Mouse (Mus musculus) forebrain, embryonic 13.5 days (tissue): ENCODE results near the gene Dcaf8. TPM values are rescaled to one million over a fixed set of nuclear protein-coding genes. Genes with fewer than 3 reads are reported as not detected.
A peak's percentile ranks its signal among the peaks of the same experiment; 100 is the strongest.

Source experiments
- ATAC-seq: fragments of 200-750 bp; cut with Nextera tagmentation; 2 replicates; pipeline ENCODE4 v1.8.0; 2017
- H3K27ac ChIP-seq: fragments of 300-500 bp; sonication (generic); 2 replicates; pipeline ENCODE4 v1.5.1; 2015; ENCODE audit warnings: inconsistent platforms, mild to moderate bottlenecking, moderate library complexity
- H3K27me3 ChIP-seq: fragments of 300-500 bp; sonication (generic); 2 replicates; pipeline ENCODE4 v1.6.1; 2015; ENCODE audit warnings: mild to moderate bottlenecking, inconsistent platforms
- H3K36me3 ChIP-seq: fragments of 300-500 bp; sonication (generic); 2 replicates; pipeline ENCODE4 v1.6.1; 2015; ENCODE audit warnings: mild to moderate bottlenecking, inconsistent platforms; ENCODE audit not compliant: poor library complexity, severe bottlenecking
- H3K4me1 ChIP-seq: fragments of 300-500 bp; sonication (generic); 2 replicates; pipeline ENCODE4 v1.6.1; 2015; ENCODE audit warnings: inconsistent platforms
- H3K4me2 ChIP-seq: fragments of 300-500 bp; sonication (generic); 2 replicates; pipeline ENCODE4 v1.6.1; 2015; ENCODE audit warnings: inconsistent platforms, mild to moderate bottlenecking, moderate library complexity
- H3K4me3 ChIP-seq: fragments of 300-500 bp; sonication (generic); 2 replicates; pipeline ENCODE4 v1.5.1; 2015; ENCODE audit warnings: mild to moderate bottlenecking, inconsistent platforms
- H3K9ac ChIP-seq: fragments of 300-500 bp; sonication (generic); 2 replicates; pipeline ENCODE4 v1.6.1; 2015; ENCODE audit warnings: mild to moderate bottlenecking, inconsistent platforms
- H3K9me3 ChIP-seq: fragments of 300-500 bp; sonication (generic); replicated peaks from 2 replicates; pipeline ENCODE4 v1.6.1; 2016; ENCODE audit warnings: inconsistent platforms
- WGBS: fragments of 180-500 bp; shearing (Covaris S2); methylation state at CpG from one replicate; pipeline ENCODE4 v1.1.7; 2015; 5-methylcytosine and 5-hydroxymethylcytosine counted together
- polyA plus RNA-seq: library from polyadenylated mRNA; unstranded; fragments of >200 nt; fragmentation: Nextera tagmentation; extraction: Ambion mirVana; gene quantifications from 2 replicates; pipeline ENCODE4 v1.2.1, GENCODE M21; 2015

The Dcaf8 gene
- polyA plus RNA-seq, 1 experiment from 2014 or later = 112 TPM

DNA sequence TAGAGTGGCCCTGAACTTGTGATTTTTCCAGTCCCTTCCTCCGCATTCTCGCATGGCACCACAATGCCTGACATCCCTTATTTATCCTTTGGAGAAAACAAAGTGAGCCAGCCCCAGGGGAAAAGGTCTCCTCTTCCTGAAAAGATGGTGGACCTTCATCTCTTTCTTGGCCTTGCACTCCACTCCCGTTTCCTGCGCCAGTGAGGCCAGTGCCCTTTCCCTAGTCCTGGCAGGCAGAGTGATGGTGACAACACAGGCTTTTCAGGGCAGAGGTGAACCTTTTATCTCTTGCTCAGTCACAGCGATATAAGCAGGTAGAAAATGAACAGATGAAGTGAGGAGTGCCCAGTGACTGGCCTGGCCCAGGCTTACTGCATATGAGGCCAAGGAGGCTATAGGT, 20.4 kb upstream of the Dcaf8 start:
- H3K4me1 ChIP-seq = peaks cover 16% of the 10 kb centered on the region
- no peaks in the 10 kb centered on the region for H3K27me3 ChIP-seq
- H3K36me3 ChIP-seq = peaks cover 54% of the 10 kb centered on the region
- ATAC-seq = no peak
- 52% methylated on average over 5 of the region's 5 CpGs for WGBS
- H3K4me2 ChIP-seq = peak overlapping the region; percentile 79
- no peak overlapping the region for H3K27ac ChIP-seq
- H3K9me3 ChIP-seq = no peaks in the 10 kb centered on the region
- H3K9ac ChIP-seq = peak overlapping the region; percentile 87
- peak overlapping the region; percentile 87 for H3K4me3 ChIP-seq

- peaks cover 53% of the 10 kb centered on the region for H3K36me3 ChIP-seq
- no peak overlapping the region for H3K27ac ChIP-seq
- H3K4me2 ChIP-seq = no peak overlapping the region
- no peaks in the 10 kb centered on the region for H3K9me3 ChIP-seq
- 89% methylated on average over 15 of the region's 15 CpGs for WGBS
- H3K4me1 ChIP-seq = peaks cover 16% of the 10 kb centered on the region
- no peak overlapping the region for H3K4me3 ChIP-seq
- H3K9ac ChIP-seq = no peak overlapping the region
- H3K27me3 ChIP-seq = no peaks in the 10 kb centered on the region
- ATAC-seq = no peak
These were observed 19.3 kb upstream of the Dcaf8 start for GRCm38 (mm10) chr1:172128563-172128962.

DNA sequence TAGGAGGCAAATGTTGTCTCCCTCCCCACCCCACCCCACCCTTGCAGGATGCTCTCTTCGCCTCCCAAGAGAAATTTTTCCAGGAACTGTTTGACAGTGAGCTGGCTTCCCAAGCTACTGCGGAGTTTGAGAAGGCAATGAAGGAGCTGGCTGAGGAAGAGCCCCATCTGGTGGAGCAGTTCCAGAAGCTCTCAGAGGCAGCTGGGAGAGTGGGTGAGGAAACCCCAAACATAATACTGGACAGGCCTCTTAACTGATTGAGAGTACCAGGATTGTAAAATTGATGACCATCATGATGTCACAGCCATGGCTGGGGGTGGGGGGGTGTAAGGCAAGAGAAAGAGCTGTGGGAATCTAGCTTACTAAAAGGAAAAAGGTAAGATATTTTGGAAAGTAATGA, 18.8 kb upstream of the Dcaf8 start:
- 74% methylated on average over 2 of the region's 2 CpGs for WGBS
- peaks cover 56% of the 10 kb centered on the region for H3K36me3 ChIP-seq

GRCm38 (mm10) chr1:172129780-172130179, 18.1 kb upstream of the Dcaf8 start:
- Histone ChIP-seq H3K4me2 (no peak overlapping the region), H3K27ac (no peak overlapping the region)

More for the DNA sequence above, 18.8 kb upstream of the Dcaf8 start:
- no peak overlapping the region for H3K4me3 ChIP-seq
- no peak overlapping the region for H3K4me2 ChIP-seq
- H3K4me1 ChIP-seq = peaks cover 16% of the 10 kb centered on the region
- no peak overlapping the region for H3K27ac ChIP-seq
- no peaks in the 10 kb centered on the region for H3K27me3 ChIP-seq
- ATAC-seq = no peak
- H3K9ac ChIP-seq = no peak overlapping the region
- H3K9me3 ChIP-seq = no peaks in the 10 kb centered on the region

DNA sequence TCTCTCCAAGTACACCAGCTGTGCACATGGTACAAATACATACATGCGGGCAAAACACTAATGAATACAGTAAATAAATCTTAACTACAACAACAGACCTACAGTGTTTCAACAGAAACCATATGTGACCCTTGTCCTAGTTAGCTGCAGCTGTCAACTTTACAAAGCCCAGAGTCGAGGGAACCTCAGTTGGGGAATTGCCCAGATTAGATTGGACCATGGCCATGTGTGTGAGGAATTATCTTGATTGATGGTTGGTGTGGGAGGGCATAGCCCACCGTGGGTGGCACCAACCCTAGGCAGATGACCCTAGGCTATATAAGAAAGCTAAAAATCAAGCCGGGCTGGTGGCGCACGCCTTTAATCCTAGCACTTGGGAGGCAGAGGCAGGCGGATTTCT, 15.6 kb upstream of the Dcaf8 start:
- Histone ChIP-seq H3K36me3 (peaks cover 78% of the 10 kb centered on the region), H3K9me3 (no peaks in the 10 kb centered on the region), H3K27me3 (no peaks in the 10 kb centered on the region), H3K4me1 (peaks cover 8% of the 10 kb centered on the region), H3K4me2 (no peak overlapping the region), H3K4me3 (no peak overlapping the region), H3K9ac (no peak overlapping the region), H3K27ac (no peak overlapping the region)
- WGBS = 88% methylated on average over 7 of the region's 7 CpGs
- ATAC-seq = peak; percentile 13; the same call in 1 of the 2 replicates

More at GRCm38 (mm10) chr1:172129780-172130179, 18.1 kb upstream of the Dcaf8 start:
- Histone ChIP-seq H3K36me3 (peaks cover 62% of the 10 kb centered on the region), H3K4me3 (no peak overlapping the region), H3K27me3 (no peaks in the 10 kb centered on the region), H3K4me1 (peaks cover 16% of the 10 kb centered on the region), H3K9ac (no peak overlapping the region), H3K9me3 (no peaks in the 10 kb centered on the region)
- WGBS = 95% methylated on average over 5 of the region's 5 CpGs
- no peak for ATAC-seq

- Histone ChIP-seq H3K4me1 (no peaks in the 10 kb centered on the region; the same call in 1 of the 2 replicates), H3K27ac (no peak overlapping the region), H3K4me3 (no peak overlapping the region), H3K9me3 (no peaks in the 10 kb centered on the region), H3K36me3 (peaks cover 76% of the 10 kb centered on the region), H3K4me2 (no peak overlapping the region), H3K27me3 (no peaks in the 10 kb centered on the region), H3K9ac (no peak overlapping the region)
- WGBS = 90% methylated on average over 7 of the region's 7 CpGs
- ATAC-seq = no peak
These were observed 14.3 kb upstream of the Dcaf8 start for GRCm38 (mm10) chr1:172133535-172133934.

DNA sequence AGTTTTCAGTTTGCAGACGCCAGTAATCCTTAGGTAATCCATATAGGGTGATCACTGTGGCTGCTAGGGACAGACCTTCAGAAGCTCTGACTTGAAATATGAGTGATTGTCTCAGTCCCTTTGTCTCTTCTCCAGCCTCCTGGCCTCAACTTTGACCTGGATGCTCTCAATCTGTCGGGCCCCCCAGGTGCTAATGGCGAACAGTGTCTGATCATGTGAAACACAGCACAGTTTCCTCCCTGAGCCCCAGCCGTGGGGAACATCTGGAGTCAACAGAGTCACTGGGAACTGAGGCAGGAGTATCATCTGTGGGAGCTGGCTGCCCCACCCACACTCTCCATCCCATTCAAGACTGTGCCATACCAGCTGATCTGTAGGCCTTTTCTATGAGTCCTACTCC, 13.8 kb upstream of the Dcaf8 start:
- Histone ChIP-seq H3K27ac (no peak overlapping the region), H3K36me3 (peaks cover 70% of the 10 kb centered on the region), H3K4me2 (no peak overlapping the region), H3K27me3 (no peaks in the 10 kb centered on the region), H3K9ac (no peak overlapping the region), H3K4me3 (no peak overlapping the region), H3K4me1 (no peaks in the 10 kb centered on the region), H3K9me3 (no peaks in the 10 kb centered on the region)
- 93% methylated on average over 4 of the region's 4 CpGs for WGBS
- no peak for ATAC-seq

DNA sequence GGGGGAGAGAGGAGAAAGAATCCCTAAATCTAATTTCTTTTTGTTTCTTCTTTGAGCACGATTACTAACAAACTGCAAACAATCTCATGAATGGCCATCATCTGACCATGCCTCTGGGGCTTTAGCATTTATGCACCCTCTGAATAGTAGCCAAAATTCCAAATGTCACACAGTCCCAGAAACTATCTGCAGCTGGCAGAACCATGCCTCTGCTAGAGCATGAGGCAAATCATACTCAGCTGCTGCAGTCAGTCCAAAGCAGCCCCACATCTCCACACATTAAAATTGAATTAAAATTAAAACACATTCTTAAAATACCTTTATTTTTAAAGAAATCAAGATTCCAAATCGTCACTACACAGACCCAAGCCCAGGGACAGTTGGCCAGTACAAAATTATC, 7.7 kb upstream of the Dcaf8 start:
- Histone ChIP-seq H3K4me3 (no peak overlapping the region), H3K4me1 (no peaks in the 10 kb centered on the region), H3K27ac (no peak overlapping the region), H3K27me3 (no peaks in the 10 kb centered on the region), H3K9me3 (no peaks in the 10 kb centered on the region), H3K4me2 (no peak overlapping the region), H3K9ac (no peak overlapping the region), H3K36me3 (peaks cover 12% of the 10 kb centered on the region)
- 80% methylated on average over 2 of the region's 2 CpGs for WGBS
- no peak for ATAC-seq

DNA sequence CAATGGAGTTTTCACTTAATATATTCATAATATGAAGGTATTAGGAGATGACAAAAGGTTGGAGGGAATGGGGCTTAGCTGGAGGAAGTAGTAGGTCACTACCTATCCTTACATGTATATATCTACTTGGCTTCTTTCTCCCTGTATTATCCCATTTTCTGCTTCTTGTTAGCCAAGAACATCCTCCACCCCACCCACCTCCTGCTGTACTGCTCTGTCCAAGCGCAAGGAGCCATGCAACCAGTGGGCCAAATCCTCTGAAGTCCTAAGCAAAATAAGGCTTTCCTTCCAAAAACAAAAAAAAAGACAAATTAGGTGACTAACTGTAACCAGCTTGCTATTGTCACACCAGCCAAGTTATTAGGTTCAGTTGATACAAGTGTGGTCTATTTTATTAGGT, 7.1 kb upstream of the Dcaf8 start:
- no peak overlapping the region for H3K9ac ChIP-seq
- peaks cover 7% of the 10 kb centered on the region for H3K36me3 ChIP-seq
- H3K27ac ChIP-seq = no peak overlapping the region
- H3K9me3 ChIP-seq = no peaks in the 10 kb centered on the region
- H3K4me1 ChIP-seq = no peaks in the 10 kb centered on the region
- 100% methylated on average over 1 of the region's 1 CpGs for WGBS
- H3K27me3 ChIP-seq = no peaks in the 10 kb centered on the region
- H3K4me2 ChIP-seq = no peak overlapping the region
- no peak for ATAC-seq
- no peak overlapping the region for H3K4me3 ChIP-seq

GRCm38 (mm10) chr1:172141529-172141928, 6.4 kb upstream of the Dcaf8 start:
- Histone ChIP-seq H3K27ac (no peak overlapping the region), H3K36me3 (no peaks in the 10 kb centered on the region), H3K4me2 (no peak overlapping the region), H3K27me3 (no peaks in the 10 kb centered on the region), H3K4me3 (no peak overlapping the region), H3K4me1 (no peaks in the 10 kb centered on the region), H3K9ac (no peak overlapping the region), H3K9me3 (no peaks in the 10 kb centered on the region)
- WGBS = 75% methylated on average over 3 of the region's 3 CpGs
- ATAC-seq = no peak

DNA sequence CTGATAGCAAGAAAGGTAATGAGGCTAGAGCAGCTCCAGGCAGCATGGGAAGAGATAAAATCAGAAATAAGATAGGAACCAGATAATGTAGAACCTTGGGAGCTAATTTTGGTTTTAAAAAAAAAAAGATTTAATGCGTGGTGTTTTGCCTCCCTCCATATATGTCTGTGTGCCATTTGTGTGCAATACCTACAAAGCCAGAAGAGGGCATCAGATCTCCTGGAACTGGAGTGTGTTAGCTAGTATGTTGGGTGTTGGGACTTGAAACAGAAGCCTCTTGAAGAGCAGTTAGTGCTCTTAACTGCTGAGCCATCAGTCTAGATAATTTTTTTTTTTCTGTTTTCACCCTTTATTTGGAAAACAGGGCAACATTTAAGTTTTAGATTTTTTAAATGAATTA, 4.3 kb upstream of the Dcaf8 start:
- H3K27me3 ChIP-seq = no peaks in the 10 kb centered on the region
- no peak overlapping the region for H3K27ac ChIP-seq
- 14% methylated on average over 1 of the region's 1 CpGs for WGBS
- no peak for ATAC-seq
- no peak overlapping the region for H3K4me2 ChIP-seq
- H3K36me3 ChIP-seq = no peaks in the 10 kb centered on the region
- no peak overlapping the region for H3K9ac ChIP-seq
- no peak overlapping the region for H3K4me3 ChIP-seq
- no peaks in the 10 kb centered on the region for H3K9me3 ChIP-seq
- H3K4me1 ChIP-seq = peaks cover 6% of the 10 kb centered on the region; the same call in 1 of the 2 replicates

DNA sequence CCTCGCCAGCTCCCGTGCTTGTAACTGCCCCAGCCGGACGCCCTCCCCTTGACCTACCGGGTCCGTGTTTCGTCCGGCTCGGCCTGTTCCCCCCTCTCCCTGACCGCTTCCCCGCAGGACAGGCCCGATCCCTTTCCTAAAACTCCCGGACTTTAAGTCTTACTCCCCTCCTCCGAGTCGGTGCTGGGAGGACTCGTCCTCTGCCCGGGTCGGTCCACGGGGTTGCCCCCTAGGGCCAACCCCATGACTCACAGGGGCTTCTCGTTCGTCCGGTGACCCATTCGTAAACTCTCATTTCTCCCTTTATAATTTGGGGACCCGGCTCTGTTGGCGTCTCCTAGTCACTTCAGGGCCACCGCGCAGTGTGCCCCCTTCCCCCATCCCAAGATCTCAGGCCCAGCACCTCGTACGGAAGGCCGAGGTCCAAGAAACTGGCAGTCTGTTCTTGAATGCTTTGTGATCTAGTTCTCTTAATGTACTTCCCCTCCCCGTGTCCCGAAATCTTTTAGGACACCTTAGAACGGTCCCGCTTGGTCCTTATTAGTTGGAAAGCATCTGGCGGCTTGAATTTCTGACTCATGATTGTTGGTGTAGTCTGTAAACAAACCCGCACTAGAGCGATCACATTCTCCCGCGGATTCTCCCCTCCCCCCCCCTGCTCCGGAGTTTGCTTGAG, 533 bp downstream of the Dcaf8 start:
- Histone ChIP-seq H3K4me3 (peak overlapping the region; percentile 93), H3K4me2 (peak overlapping the region; percentile 77), H3K9ac (peak overlapping the region; percentile 99), H3K27me3 (no peaks in the 10 kb centered on the region), H3K4me1 (peaks cover 32% of the 10 kb centered on the region), H3K9me3 (no peaks in the 10 kb centered on the region), H3K27ac (peak overlapping the region; percentile 90), H3K36me3 (peaks cover 34% of the 10 kb centered on the region)
- WGBS = under 1% methylated on average over 40 of the region's 40 CpGs
- peak; percentile 6 for ATAC-seq
